Mouse (Mus musculus) ZHBTc4 (cell line): Measurements from ENCODE around the gene Stxbp4.
A peak's percentile ranks its signal among the peaks of the same experiment; 100 is the strongest.

Experiments
- DNase-seq: peaks from one replicate; pipeline ENCODE4 v3.0.0-alpha.2; 2011; ENCODE audit warnings: low read depth, low spot score

Gene Stxbp4

GRCm38 (mm10) chr11:90650231-90650885 is 12.5 kb upstream of the Stxbp4 start:
- no peak for DNase-seq

GRCm38 (mm10) chr11:90649777-90650176 is 11.9 kb upstream of the Stxbp4 start:
- no peak for DNase-seq

GRCm38 (mm10) chr11:90638312-90638830 is 487 bp upstream of the Stxbp4 start:
- peak; percentile 80 for DNase-seq

- DNase-seq: no peak
These were observed 3.2 kb downstream of the Stxbp4 start for GRCm38 (mm10) chr11:90634661-90635060.

GRCm38 (mm10) chr11:90632480-90632879 is 5.4 kb downstream of the Stxbp4 start:
- no peak for DNase-seq

- no peak for DNase-seq
These were observed 10.1 kb downstream of the Stxbp4 start for GRCm38 (mm10) chr11:90627751-90628150.

- DNase-seq: no peak
These were observed 12.7 kb downstream of the Stxbp4 start for GRCm38 (mm10) chr11:90625174-90625573.

GRCm38 (mm10) chr11:90623477-90623876 is 14.4 kb downstream of the Stxbp4 start:
- peak; percentile 50 for DNase-seq

GRCm38 (mm10) chr11:90622500-90622899 is 15.4 kb downstream of the Stxbp4 start:
- no peak for DNase-seq

GRCm38 (mm10) chr11:90622044-90622443 is 15.8 kb downstream of the Stxbp4 start:
- no peak for DNase-seq

GRCm38 (mm10) chr11:90616431-90616830 is 21.5 kb downstream of the Stxbp4 start:
- DNase-seq: peak; percentile 32

GRCm38 (mm10) chr11:90614743-90615142 is 23.1 kb downstream of the Stxbp4 start:
- DNase-seq: no peak

- no peak for DNase-seq
These were observed 25.8 kb downstream of the Stxbp4 start for GRCm38 (mm10) chr11:90612118-90612517.

- DNase-seq: no peak
These were observed 34.8 kb downstream of the Stxbp4 start for GRCm38 (mm10) chr11:90603066-90603465.

- DNase-seq: no peak
These were observed 42.1 kb downstream of the Stxbp4 start for GRCm38 (mm10) chr11:90595826-90596225.

- no peak for DNase-seq
These were observed 46.9 kb downstream of the Stxbp4 start for GRCm38 (mm10) chr11:90590996-90591395.

- no peak for DNase-seq
These were observed 51.7 kb downstream of the Stxbp4 start for GRCm38 (mm10) chr11:90586203-90586602.

GRCm38 (mm10) chr11:90585754-90586153 is 52.1 kb downstream of the Stxbp4 start:
- DNase-seq: no peak

GRCm38 (mm10) chr11:90577057-90577780 is 60.7 kb downstream of the Stxbp4 start:
- DNase-seq: no peak

GRCm38 (mm10) chr11:90576282-90576972 is 61.5 kb downstream of the Stxbp4 start:
- no peak for DNase-seq

GRCm38 (mm10) chr11:90575491-90576048 is 62.3 kb downstream of the Stxbp4 start:
- DNase-seq: peak; percentile 42

GRCm38 (mm10) chr11:90570646-90571259 is 67.1 kb downstream of the Stxbp4 start:
- no peak for DNase-seq
